Mouse (Mus musculus) hindbrain, embryonic 13.5 days (tissue): ENCODE measurements around the gene Ppp1r17. TPM values are rescaled to one million over a fixed set of nuclear protein-coding genes. Genes with fewer than 3 reads are reported as not detected.

ENCODE experiments used
- ATAC-seq: fragments of 200-750 bp; cut with Nextera tagmentation; 2 replicates; pipeline ENCODE4 v1.8.0; 2017; ENCODE audit warnings: moderate TSS enrichment; ENCODE audit not compliant: low FRiP score
- H3K27ac ChIP-seq: fragments of 300-500 bp; sonication (generic); 2 replicates; pipeline ENCODE4 v1.5.1; 2015; ENCODE audit warnings: inconsistent platforms, mild to moderate bottlenecking, moderate library complexity
- H3K27me3 ChIP-seq: fragments of 300-500 bp; sonication (generic); 2 replicates; pipeline ENCODE4 v1.6.1; 2015; ENCODE audit warnings: mild to moderate bottlenecking, inconsistent platforms
- H3K36me3 ChIP-seq: fragments of 300-500 bp; sonication (generic); 2 replicates; pipeline ENCODE4 v1.6.1; 2015; ENCODE audit warnings: mild to moderate bottlenecking, inconsistent platforms
- H3K4me1 ChIP-seq: fragments of 300-500 bp; sonication (generic); replicated peaks from 2 replicates; pipeline ENCODE4 v1.6.1; 2015; ENCODE audit warnings: inconsistent platforms
- H3K4me2 ChIP-seq: fragments of 300-500 bp; sonication (generic); 2 replicates; pipeline ENCODE4 v1.6.1; 2015; ENCODE audit warnings: inconsistent platforms, mild to moderate bottlenecking, moderate library complexity
- H3K4me3 ChIP-seq: fragments of 300-500 bp; sonication (generic); 2 replicates; pipeline ENCODE4 v1.5.1; 2015; ENCODE audit warnings: mild to moderate bottlenecking, inconsistent platforms
- H3K9ac ChIP-seq: fragments of 300-500 bp; sonication (generic); 2 replicates; pipeline ENCODE4 v1.6.1; 2015; ENCODE audit warnings: mild to moderate bottlenecking, inconsistent platforms
- H3K9me3 ChIP-seq: fragments of 300-500 bp; sonication (generic); 2 replicates; pipeline ENCODE4 v1.6.1; 2016; ENCODE audit warnings: inconsistent platforms
- WGBS: fragments of 180-500 bp; shearing (Covaris S2); methylation state at CpG from one replicate; pipeline ENCODE4 v1.1.7; 2015; 5-methylcytosine and 5-hydroxymethylcytosine counted together
- polyA plus RNA-seq: library from polyadenylated mRNA; unstranded; fragments of >200 nt; fragmentation: Nextera tagmentation; extraction: Ambion mirVana; gene quantifications from 2 replicates; pipeline ENCODE4 v1.2.1, GENCODE M21; 2015

The Ppp1r17 gene
- polyA plus RNA-seq: 11.1 and 16.6 TPM in 2 replicates

DNA sequence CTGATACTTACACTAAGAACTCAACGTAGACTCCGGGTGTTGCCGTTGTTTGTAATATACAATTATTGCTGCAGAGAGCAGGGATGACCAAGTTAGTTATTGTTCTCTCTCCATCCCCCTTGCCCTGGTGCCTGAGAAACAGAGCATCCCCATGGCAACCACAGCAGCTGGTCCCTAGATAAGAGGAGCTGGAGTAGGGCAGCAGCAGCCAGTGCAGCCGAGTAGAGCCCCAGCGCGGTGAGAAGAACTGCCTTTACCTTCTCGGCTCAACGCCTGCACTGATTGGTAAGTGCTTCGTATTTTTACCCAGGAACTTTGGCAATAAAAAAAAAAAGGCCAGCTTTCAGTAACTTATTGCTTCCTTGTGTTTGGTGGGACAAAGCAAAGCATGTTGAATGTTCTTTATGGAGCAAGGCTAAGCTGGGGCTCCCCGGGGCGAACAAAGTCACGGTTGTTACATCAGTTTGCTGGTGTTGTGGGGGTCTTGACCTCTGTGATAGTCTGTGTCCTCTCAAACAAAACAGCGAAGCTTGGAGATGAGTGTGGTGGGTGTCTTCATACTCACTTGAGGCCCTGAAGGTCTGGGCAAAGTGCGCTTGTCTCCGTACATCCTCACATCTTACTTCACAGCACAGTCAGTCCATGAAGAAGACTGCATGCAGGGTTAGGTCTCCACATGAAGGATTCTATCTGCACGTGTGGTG is at the start of gene Ppp1r17:
Gene Ppp1r17 (plus strand): TSS at position 207 of the 704 bp plus-strand sequence.
- peak; percentile 89 for ATAC-seq
- H3K4me1 ChIP-seq: peaks cover 18% of the 10 kb centered on the region
- WGBS: 31% methylated on average over 16 of the region's 16 CpGs
- H3K27ac ChIP-seq: no peak within 1 kb of the TSS
- H3K9me3 ChIP-seq: no peaks in the 10 kb centered on the region
- H3K4me2 ChIP-seq: peak within 1 kb of the TSS; percentile 29
- 0 out of 2 replicates have a peak within 1 kb of the TSS, but pooled peaks have one; percentile 3 for H3K4me3 ChIP-seq
- no peaks in the 10 kb centered on the region for H3K36me3 ChIP-seq
- H3K9ac ChIP-seq: no peak within 1 kb of the TSS
- H3K27me3 ChIP-seq: no peaks in the 10 kb centered on the region; the same call in 1 of the 2 replicates

DNA sequence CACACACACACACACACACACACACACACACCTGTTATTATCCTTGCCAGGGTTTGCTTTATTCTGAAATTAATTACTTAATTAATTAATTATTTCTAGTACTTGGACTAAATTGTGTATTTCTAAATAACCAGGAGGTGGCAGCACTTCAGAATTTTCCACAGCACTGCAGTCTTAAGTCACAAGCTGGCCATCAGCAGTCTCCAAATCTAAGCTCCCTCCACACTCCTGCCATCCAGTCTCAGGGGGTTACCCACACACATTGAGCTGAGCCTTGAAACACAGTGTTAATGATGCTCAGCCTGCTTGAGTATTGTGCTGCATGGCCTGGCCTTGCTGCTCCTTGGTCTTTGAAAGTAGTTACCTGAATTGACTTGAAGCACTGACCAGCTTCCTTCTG is 44.3 kb upstream of the Ppp1r17 start:
- Histone ChIP-seq H3K9me3 (no peaks in the 10 kb centered on the region), H3K9ac (no peak overlapping the region), H3K4me1 (no peaks in the 10 kb centered on the region), H3K27me3 (no peaks in the 10 kb centered on the region), H3K36me3 (no peaks in the 10 kb centered on the region), H3K4me3 (no peak overlapping the region), H3K4me2 (no peak overlapping the region), H3K27ac (no peak overlapping the region)
- ATAC-seq: 0 out of 2 replicates have a peak, but pooled peaks have one; percentile 57

DNA sequence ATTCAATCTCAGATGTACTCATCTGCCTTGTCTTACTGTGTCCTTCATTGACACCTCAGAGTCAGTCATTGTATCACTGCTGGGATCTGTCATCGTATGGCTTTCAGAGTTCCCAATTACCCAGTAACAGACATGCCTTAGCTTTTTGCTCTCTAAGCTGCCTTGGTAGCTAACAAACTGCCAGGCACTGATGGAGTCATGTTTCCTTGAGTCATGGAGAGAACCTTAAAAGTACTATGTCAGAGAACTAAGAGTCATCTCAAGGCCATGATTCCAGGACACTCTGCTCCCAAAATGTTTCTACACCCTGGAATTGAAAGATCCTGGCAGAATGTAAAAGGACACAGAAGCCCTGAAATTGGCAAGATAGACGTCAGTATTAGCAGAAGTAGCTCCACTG is 37.5 kb upstream of the Ppp1r17 start:
- ATAC-seq: no peak
- H3K9me3 ChIP-seq: no peaks in the 10 kb centered on the region
- no peaks in the 10 kb centered on the region for H3K27me3 ChIP-seq
- no peak overlapping the region for H3K4me3 ChIP-seq
- WGBS: 83% methylated on average over 2 of the region's 2 CpGs
- no peaks in the 10 kb centered on the region for H3K4me1 ChIP-seq
- H3K9ac ChIP-seq: no peak overlapping the region
- no peak overlapping the region for H3K4me2 ChIP-seq
- no peaks in the 10 kb centered on the region for H3K36me3 ChIP-seq
- no peak overlapping the region for H3K27ac ChIP-seq

DNA sequence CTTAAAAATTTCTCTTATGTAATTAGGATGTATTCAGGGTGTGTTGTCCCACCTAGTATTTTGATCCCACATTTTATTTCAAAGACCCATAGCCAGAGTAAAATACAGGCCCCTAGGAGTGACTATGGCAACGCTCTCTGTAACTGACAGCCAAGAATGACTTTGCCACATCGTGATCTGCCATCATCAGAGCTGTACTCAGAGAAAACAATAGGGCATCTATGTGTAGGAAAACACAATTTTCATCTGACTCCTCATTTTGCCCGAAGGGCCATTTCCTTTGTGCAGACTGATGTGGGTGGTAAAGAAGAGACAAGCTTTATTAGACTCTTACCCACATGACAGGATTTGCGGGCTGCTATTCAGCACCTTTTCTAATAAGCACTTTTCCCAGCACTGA is 8.6 kb upstream of the Ppp1r17 start:
- 71% methylated on average over 4 of the region's 4 CpGs for WGBS

DNA sequence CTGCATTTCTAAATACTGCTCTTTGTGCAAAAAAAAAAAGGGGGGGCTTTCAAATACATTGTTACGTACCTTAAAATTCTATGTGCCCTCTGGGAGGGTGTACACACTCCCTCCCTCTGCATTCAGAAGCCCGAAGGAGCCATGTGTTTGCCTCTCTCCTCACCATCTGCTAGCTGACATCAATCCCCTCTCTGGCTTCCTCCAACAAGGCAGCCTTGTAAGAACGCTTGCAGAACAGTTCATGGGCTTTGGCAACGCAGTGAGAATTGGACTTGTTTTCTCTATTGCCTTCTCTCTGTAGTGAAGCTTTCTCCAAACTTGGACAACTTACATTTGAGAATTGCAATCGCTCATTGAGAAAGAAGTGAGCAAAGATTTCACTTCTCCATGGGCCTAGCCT is 4.9 kb upstream of the Ppp1r17 start:
- no peak overlapping the region for H3K9ac ChIP-seq
- ATAC-seq: no peak
- WGBS: 67% methylated on average over 5 of the region's 5 CpGs

More for the DNA sequence above, 8.6 kb upstream of the Ppp1r17 start:
- no peak for ATAC-seq
- H3K27me3 ChIP-seq: no peaks in the 10 kb centered on the region
- no peaks in the 10 kb centered on the region for H3K36me3 ChIP-seq
- no peak overlapping the region for H3K27ac ChIP-seq
- no peak overlapping the region for H3K9ac ChIP-seq
- H3K4me1 ChIP-seq: no peaks in the 10 kb centered on the region
- no peaks in the 10 kb centered on the region for H3K9me3 ChIP-seq
- no peak overlapping the region for H3K4me2 ChIP-seq
- no peak overlapping the region for H3K4me3 ChIP-seq

DNA sequence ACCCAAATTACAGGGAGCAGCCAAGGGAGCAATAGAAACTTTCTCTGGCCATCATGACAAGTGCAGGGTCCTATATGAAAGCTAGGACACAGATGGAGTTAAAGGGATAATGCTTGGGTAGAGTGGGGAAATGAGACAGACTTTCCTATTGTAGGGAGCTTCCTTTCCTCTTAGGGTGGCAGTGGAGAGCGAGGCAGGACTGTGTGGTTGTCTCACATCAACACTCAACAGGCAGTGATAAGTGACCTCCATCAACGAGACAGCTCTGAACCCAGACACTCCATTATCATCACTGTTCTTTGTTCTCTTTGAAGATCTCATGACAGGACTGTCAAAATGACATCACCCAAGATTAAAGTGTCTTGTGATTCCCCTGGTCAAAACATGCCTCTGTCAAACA is 2.3 kb downstream of the Ppp1r17 start:
- Histone ChIP-seq H3K27me3 (no peaks in the 10 kb centered on the region; the same call in 1 of the 2 replicates), H3K9ac (no peak overlapping the region), H3K9me3 (no peaks in the 10 kb centered on the region), H3K4me2 (no peak overlapping the region), H3K4me1 (peaks cover 23% of the 10 kb centered on the region), H3K27ac (no peak overlapping the region), H3K36me3 (no peaks in the 10 kb centered on the region), H3K4me3 (no peak overlapping the region)
- 66% methylated on average over 2 of the region's 2 CpGs for WGBS
- no peak for ATAC-seq

More for the DNA sequence above, 4.9 kb upstream of the Ppp1r17 start:
- Histone ChIP-seq H3K36me3 (no peaks in the 10 kb centered on the region), H3K4me3 (no peak overlapping the region), H3K4me2 (no peak overlapping the region), H3K27me3 (no peaks in the 10 kb centered on the region), H3K27ac (0 out of 2 replicates have a peak overlapping the region, but pooled peaks have one; percentile 18), H3K4me1 (peaks cover 5% of the 10 kb centered on the region), H3K9me3 (no peaks in the 10 kb centered on the region)

DNA sequence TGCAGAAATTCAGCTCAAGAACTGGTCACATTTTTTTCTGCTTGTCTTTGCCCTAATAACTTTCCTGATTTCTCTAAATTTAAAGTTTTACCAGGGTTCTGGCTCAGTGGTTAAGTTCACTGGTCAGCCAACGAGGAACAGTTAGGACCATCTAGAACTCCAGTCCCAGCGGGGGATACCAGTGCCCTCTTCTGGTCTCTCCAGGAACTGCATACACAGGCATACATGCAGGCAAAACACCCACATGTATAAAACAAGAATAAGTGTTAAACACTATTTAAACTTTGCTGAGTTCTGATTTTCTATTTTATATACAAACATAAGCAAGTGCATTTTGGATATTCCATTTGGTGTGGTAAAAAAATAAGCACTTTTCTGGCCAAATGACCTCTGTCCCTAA is 8.2 kb downstream of the Ppp1r17 start:
- no peak for ATAC-seq
- H3K4me2 ChIP-seq: no peak overlapping the region
- H3K27ac ChIP-seq: no peak overlapping the region
- no peaks in the 10 kb centered on the region for H3K27me3 ChIP-seq
- H3K9me3 ChIP-seq: no peaks in the 10 kb centered on the region
- H3K4me3 ChIP-seq: no peak overlapping the region
- no peaks in the 10 kb centered on the region for H3K36me3 ChIP-seq
- no peak overlapping the region for H3K9ac ChIP-seq
- 63% methylated on average over 2 of the region's 2 CpGs for WGBS
- peaks cover 4% of the 10 kb centered on the region; the same call in 1 of the 2 replicates for H3K4me1 ChIP-seq

DNA sequence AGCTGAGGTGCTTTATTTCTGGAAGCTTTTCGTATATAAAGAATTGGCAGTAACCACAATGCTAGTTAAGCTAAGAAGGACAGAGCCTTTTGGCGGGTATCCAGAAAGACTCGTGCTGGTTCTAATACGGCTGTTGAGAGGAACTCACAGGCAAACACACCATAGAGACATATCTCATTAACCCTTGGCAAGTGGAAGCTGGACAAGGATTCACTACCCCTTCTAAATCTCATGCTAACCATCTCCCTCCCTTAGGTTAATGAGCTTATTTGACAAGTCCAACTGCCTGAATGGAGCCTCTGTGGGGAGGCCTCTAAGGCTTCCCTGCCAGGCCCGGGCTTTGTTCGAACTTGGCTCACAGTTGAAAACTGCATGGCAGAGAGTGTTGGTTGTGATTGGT is 10.0 kb downstream of the Ppp1r17 start:
- WGBS: 73% methylated on average over 6 of the region's 6 CpGs
- Histone ChIP-seq H3K4me2 (no peak overlapping the region), H3K36me3 (no peaks in the 10 kb centered on the region), H3K27me3 (no peaks in the 10 kb centered on the region), H3K27ac (no peak overlapping the region), H3K9ac (no peak overlapping the region), H3K4me1 (peaks cover 13% of the 10 kb centered on the region), H3K4me3 (no peak overlapping the region), H3K9me3 (no peaks in the 10 kb centered on the region)
- ATAC-seq: peak; percentile 43

DNA sequence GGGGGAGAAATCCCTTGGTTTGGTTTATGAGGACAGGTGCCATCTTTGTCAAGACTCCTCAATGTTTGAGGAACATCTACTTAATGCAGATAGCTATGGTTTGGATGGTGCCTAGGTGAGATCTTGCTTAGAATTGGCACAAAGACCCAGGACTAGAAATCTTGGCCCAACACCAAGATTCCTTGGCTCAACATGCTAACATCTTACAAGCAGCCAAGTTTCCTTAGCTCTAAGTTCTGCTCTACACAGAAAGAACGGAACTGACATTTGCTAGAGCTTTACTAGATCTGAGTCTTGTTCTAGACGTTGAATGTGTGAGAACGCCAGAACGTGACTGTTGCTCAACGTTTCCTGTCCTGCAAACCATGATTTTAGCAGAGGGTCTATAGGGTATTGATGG is 10.7 kb downstream of the Ppp1r17 start:
- H3K4me1 ChIP-seq: peaks cover 13% of the 10 kb centered on the region
- no peaks in the 10 kb centered on the region for H3K36me3 ChIP-seq
- WGBS: 90% methylated on average over 5 of the region's 5 CpGs
- ATAC-seq: no peak
- no peak overlapping the region for H3K9ac ChIP-seq
- H3K27ac ChIP-seq: no peak overlapping the region
- no peaks in the 10 kb centered on the region for H3K9me3 ChIP-seq
- H3K27me3 ChIP-seq: no peaks in the 10 kb centered on the region
- no peak overlapping the region for H3K4me3 ChIP-seq
- H3K4me2 ChIP-seq: no peak overlapping the region

DNA sequence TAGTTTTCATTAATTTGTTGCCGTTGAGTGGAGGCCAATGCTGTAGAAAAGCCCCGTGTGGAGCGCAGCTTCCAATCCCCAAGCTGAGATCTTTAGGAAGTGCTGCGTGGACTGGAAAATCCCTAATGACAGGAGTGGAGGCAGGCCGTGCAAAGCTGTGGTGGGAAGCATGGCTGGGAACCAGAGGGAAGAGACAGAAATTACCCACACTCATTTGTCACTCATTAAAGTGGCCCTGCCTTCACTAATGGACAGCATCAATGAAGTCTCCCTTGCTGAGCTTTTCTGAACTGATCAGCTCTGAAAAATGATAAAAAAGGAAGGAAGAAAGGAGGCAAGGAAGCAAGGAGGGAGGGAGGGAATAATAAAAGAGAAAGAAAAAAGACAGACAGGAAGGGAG is 12.7 kb downstream of the Ppp1r17 start:
- Histone ChIP-seq H3K4me2 (no peak overlapping the region), H3K27me3 (no peaks in the 10 kb centered on the region), H3K36me3 (no peaks in the 10 kb centered on the region), H3K9ac (no peak overlapping the region), H3K4me3 (no peak overlapping the region), H3K27ac (no peak overlapping the region), H3K9me3 (no peaks in the 10 kb centered on the region), H3K4me1 (peaks cover 8% of the 10 kb centered on the region)
- 36% methylated on average over 5 of the region's 5 CpGs for WGBS
- no peak for ATAC-seq

DNA sequence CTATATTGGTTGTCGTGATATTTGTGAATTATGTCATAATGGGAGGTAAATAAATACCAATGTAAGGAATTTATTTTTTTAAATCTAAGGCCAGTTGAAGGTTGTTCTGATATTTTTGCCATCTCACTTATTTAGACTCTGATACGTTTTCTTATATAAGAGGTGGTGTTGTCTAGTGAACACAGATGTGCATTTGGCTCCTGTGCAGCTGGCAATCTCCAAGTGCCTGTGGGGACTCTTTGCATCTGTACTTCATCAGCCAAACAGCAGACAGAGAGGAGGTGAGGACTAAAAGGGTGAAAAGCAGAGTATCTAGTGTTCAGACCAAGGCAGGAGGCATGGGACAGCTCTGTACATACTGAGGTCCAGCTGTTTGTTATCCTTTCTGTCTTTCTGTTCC is 14.9 kb downstream of the Ppp1r17 start:
- Histone ChIP-seq H3K4me1 (peaks cover 8% of the 10 kb centered on the region), H3K36me3 (no peaks in the 10 kb centered on the region), H3K9me3 (no peaks in the 10 kb centered on the region), H3K27ac (no peak overlapping the region), H3K27me3 (no peaks in the 10 kb centered on the region), H3K9ac (no peak overlapping the region), H3K4me2 (no peak overlapping the region), H3K4me3 (no peak overlapping the region)
- 81% methylated on average over 2 of the region's 2 CpGs for WGBS
- ATAC-seq: no peak

DNA sequence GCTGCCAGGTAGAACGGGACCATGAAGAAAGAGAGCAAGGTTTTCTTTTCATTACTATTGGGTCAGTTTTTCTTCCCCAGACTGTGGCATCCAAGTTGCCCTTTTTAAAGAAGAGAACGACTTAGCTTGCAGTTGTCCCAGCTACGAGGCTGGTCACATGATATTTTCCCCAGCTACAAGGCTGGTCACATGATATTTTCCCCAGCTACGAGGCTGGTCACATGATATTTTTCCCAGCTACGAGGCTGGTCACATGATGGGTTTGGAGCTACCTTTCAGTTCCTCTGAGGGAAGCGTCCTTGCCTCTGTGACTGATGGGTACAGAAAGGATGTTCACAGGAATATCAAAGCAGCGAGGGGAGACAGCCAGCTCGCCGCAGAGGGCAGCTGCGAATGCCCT is 17.8 kb downstream of the Ppp1r17 start:
- H3K27me3 ChIP-seq: no peaks in the 10 kb centered on the region
- no peaks in the 10 kb centered on the region for H3K9me3 ChIP-seq
- H3K4me3 ChIP-seq: no peak overlapping the region
- WGBS: 81% methylated on average over 10 of the region's 10 CpGs
- peaks cover 8% of the 10 kb centered on the region for H3K4me1 ChIP-seq
- ATAC-seq: no peak
- no peak overlapping the region for H3K27ac ChIP-seq
- no peak overlapping the region for H3K9ac ChIP-seq
- H3K4me2 ChIP-seq: no peak overlapping the region
- no peaks in the 10 kb centered on the region for H3K36me3 ChIP-seq

DNA sequence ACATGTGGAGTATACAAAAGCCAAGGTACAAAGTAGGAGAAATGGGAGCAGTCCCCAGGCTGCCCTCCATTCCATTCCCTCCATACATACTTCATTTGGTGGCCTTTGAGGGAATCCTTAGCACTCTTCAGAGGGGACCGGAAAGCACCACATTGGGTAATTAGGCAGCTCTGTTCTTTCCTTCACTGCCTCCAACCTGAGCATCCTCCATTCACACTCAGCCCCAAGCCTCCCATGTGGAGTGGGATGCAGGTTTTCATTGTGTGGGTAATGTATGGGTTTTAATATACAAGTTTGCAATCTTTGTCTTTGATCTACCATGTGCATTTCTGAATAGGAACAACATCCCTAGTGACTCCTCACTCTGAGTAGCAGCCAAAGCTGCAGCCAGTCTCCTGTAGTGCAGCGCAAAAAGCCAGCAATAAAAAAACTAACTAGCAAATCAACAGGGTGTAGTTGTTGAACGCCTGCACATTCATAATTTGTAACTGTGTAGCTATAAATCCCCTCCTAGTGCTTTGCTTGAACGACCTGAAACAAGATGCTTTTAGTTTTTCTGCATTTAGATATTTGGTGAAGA is 22.3 kb downstream of the Ppp1r17 start:
- no peaks in the 10 kb centered on the region for H3K27me3 ChIP-seq
- H3K9me3 ChIP-seq: no peaks in the 10 kb centered on the region
- no peak overlapping the region for H3K4me3 ChIP-seq
- H3K9ac ChIP-seq: no peak overlapping the region
- 66% methylated on average over 4 of the region's 4 CpGs for WGBS
- no peak for ATAC-seq
- peaks cover 3% of the 10 kb centered on the region; the same call in 1 of the 2 replicates for H3K4me1 ChIP-seq
- no peaks in the 10 kb centered on the region for H3K36me3 ChIP-seq
- H3K4me2 ChIP-seq: no peak overlapping the region
- no peak overlapping the region for H3K27ac ChIP-seq
